Mouse (Mus musculus) liver, postnatal 0 days (tissue): ENCODE results near the gene Plcl2. TPM values are rescaled to one million over a fixed set of nuclear protein-coding genes. Genes with fewer than 3 reads are reported as not detected.
"Not testable (repeated sequence)": the region's sequence is repeated elsewhere in the genome, so short reads cannot be mapped to it uniquely, and the experiment has no call there.

Source experiments
- ATAC-seq: fragments of 200-750 bp; cut with Nextera tagmentation; 2 replicates; pipeline ENCODE4 v1.8.0; 2017; ENCODE audit warnings: mild to moderate bottlenecking, moderate library complexity
- DNase-seq: peaks from one replicate; pipeline ENCODE4 v3.0.0-alpha.2; 2016
- H3K27ac ChIP-seq: fragments of 300-500 bp; sonication (generic); 2 replicates; pipeline ENCODE4 v1.5.1; 2014; ENCODE audit warnings: antibody characterized with exemption, moderate library complexity, mild to moderate bottlenecking, low read depth
- H3K27me3 ChIP-seq: fragments of 300-500 bp; sonication (generic); 2 replicates; pipeline ENCODE4 v1.6.1; 2014; ENCODE audit warnings: low read length, control low read depth, mixed read lengths; ENCODE audit not compliant: insufficient read depth
- H3K36me3 ChIP-seq: fragments of 300-500 bp; sonication (generic); replicated peaks from 2 replicates; pipeline ENCODE4 v1.6.1; 2014; ENCODE audit warnings: mild to moderate bottlenecking, control low read depth, low read length, moderate library complexity, mixed read lengths; ENCODE audit not compliant: insufficient read depth
- H3K4me1 ChIP-seq: fragments of 300-500 bp; sonication (generic); 2 replicates; pipeline ENCODE4 v1.6.1; 2014; ENCODE audit warnings: antibody characterized with exemption, mild to moderate bottlenecking, control low read depth; ENCODE audit not compliant: insufficient read depth
- H3K4me2 ChIP-seq: fragments of 300-500 bp; sonication (generic); 2 replicates; pipeline ENCODE4 v1.6.1; 2014; ENCODE audit warnings: low read depth, mild to moderate bottlenecking, low read length, moderate library complexity, mixed read lengths
- H3K4me3 ChIP-seq: fragments of 300-500 bp; sonication (generic); 2 replicates; pipeline ENCODE4 v1.5.1; 2014; ENCODE audit warnings: low read depth, low read length
- H3K9ac ChIP-seq: fragments of 300-500 bp; sonication (generic); replicated peaks from 2 replicates; pipeline ENCODE4 v1.6.1; 2014; ENCODE audit warnings: mild to moderate bottlenecking, moderate library complexity
- H3K9me3 ChIP-seq: fragments of 300-500 bp; sonication (generic); 2 replicates; pipeline ENCODE4 v1.6.1; 2016; ENCODE audit warnings: mild to moderate bottlenecking, control low read depth, low read length, mixed read lengths
- CTCF ChIP-seq: sonication (generic); IDR thresholded peaks from 2 replicates; pipeline ENCODE4 v1.5.1; 2016; ENCODE audit warnings: antibody characterized with exemption, low read depth
- EP300 ChIP-seq: IDR thresholded peaks from 2 replicates; pipeline ENCODE4 v1.6.1; 2016; ENCODE audit warnings: antibody characterized with exemption, low read depth, mild to moderate bottlenecking
- WGBS: fragments of 180-500 bp; shearing (Covaris S2); extraction: QIAGEN DNeasy Blood & Tissue Kit; methylation state at CpG from one replicate; pipeline ENCODE4 v1.1.7; 2014; ENCODE audit not compliant: insufficient replicate concordance; 5-methylcytosine and 5-hydroxymethylcytosine counted together
- polyA plus RNA-seq: library from polyadenylated mRNA; unstranded; fragments of >200 nt; fragmentation: Nextera tagmentation; extraction: Ambion mirVana; gene quantifications from 2 replicates; pipeline ENCODE4 v1.2.1, GENCODE M21; 2015

Gene Plcl2
- polyA plus RNA-seq, 1 experiment from 2014 or later, result 1.9 TPM

GRCm38 (mm10) chr17:50558239-50558625 is 49.0 kb downstream of the Plcl2 start:
- 81% methylated on average over 4 of the region's 4 CpGs for WGBS

GRCm38 (mm10) chr17:50565376-50566123 is 56.3 kb downstream of the Plcl2 start:
- no peak for TF ChIP-seq EP300
- no peak overlapping the region for H3K4me2 ChIP-seq
- H3K36me3 ChIP-seq, result no peaks in the 10 kb centered on the region
- ATAC-seq, result no peak
- DNase-seq, result no peak
- H3K4me3 ChIP-seq, result no peak overlapping the region
- no peaks in the 10 kb centered on the region for H3K27me3 ChIP-seq
- no peak overlapping the region for H3K9ac ChIP-seq
- no peaks in the 10 kb centered on the region for H3K9me3 ChIP-seq
- H3K27ac ChIP-seq, result no peak overlapping the region
- H3K4me1 ChIP-seq, result no peaks in the 10 kb centered on the region
- WGBS, result 49% methylated on average over 8 of the region's 8 CpGs

More at GRCm38 (mm10) chr17:50558239-50558625, 49.0 kb downstream of the Plcl2 start:
- Histone ChIP-seq H3K27me3 (no peaks in the 10 kb centered on the region), H3K36me3 (no peaks in the 10 kb centered on the region), H3K4me2 (no peak overlapping the region), H3K27ac (no peak overlapping the region), H3K4me1 (no peaks in the 10 kb centered on the region), H3K4me3 (no peak overlapping the region), H3K9ac (no peak overlapping the region), H3K9me3 (no peaks in the 10 kb centered on the region)
- no peak for TF ChIP-seq CTCF
- no peak for TF ChIP-seq EP300
- no peak for DNase-seq
- ATAC-seq, result no peak

GRCm38 (mm10) chr17:50568846-50569245 is 59.6 kb downstream of the Plcl2 start:
- DNase-seq, result no peak
- no peak overlapping the region for H3K4me2 ChIP-seq
- H3K36me3 ChIP-seq, result no peaks in the 10 kb centered on the region
- no peaks in the 10 kb centered on the region for H3K9me3 ChIP-seq
- no peaks in the 10 kb centered on the region for H3K4me1 ChIP-seq
- no peak overlapping the region for H3K9ac ChIP-seq
- 48% methylated on average over 2 of the region's 2 CpGs for WGBS
- no peaks in the 10 kb centered on the region for H3K27me3 ChIP-seq
- no peak overlapping the region for H3K4me3 ChIP-seq
- no peak overlapping the region for H3K27ac ChIP-seq
- TF ChIP-seq CTCF (no peak), EP300 (no peak)
- ATAC-seq, result no peak

- not testable (repeated sequence) for H3K9me3 ChIP-seq, H3K4me2 ChIP-seq, H3K27me3 ChIP-seq, H3K36me3 ChIP-seq, H3K4me1 ChIP-seq, ATAC-seq, H3K9ac ChIP-seq, H3K27ac ChIP-seq, DNase-seq, H3K4me3 ChIP-seq
- 91% methylated on average over 5 of the region's 5 CpGs for WGBS
Measured at GRCm38 (mm10) chr17:50570228-50570627, 61.0 kb downstream of the Plcl2 start.

- H3K36me3 ChIP-seq, result no peaks in the 10 kb centered on the region
- ATAC-seq, result no peak
Measured at GRCm38 (mm10) chr17:50570681-50571398, 61.6 kb downstream of the Plcl2 start.

GRCm38 (mm10) chr17:50574161-50574560 is 65.0 kb downstream of the Plcl2 start:
- H3K4me2 ChIP-seq, result no peak overlapping the region
- H3K9me3 ChIP-seq, result no peaks in the 10 kb centered on the region
- H3K4me1 ChIP-seq, result peaks cover 4% of the 10 kb centered on the region; the same call in 1 of the 2 replicates
- no peak for ATAC-seq
- H3K9ac ChIP-seq, result no peak overlapping the region
- TF ChIP-seq EP300, result no peak
- TF ChIP-seq CTCF, result no peak
- H3K36me3 ChIP-seq, result no peaks in the 10 kb centered on the region
- no peak for DNase-seq
- 87% methylated on average over 12 of the region's 12 CpGs for WGBS
- H3K4me3 ChIP-seq, result no peak overlapping the region
- H3K27me3 ChIP-seq, result no peaks in the 10 kb centered on the region
- H3K27ac ChIP-seq, result no peak overlapping the region

More at GRCm38 (mm10) chr17:50570681-50571398, 61.6 kb downstream of the Plcl2 start:
- Histone ChIP-seq H3K4me3 (no peak overlapping the region), H3K4me2 (no peak overlapping the region), H3K9ac (no peak overlapping the region), H3K9me3 (no peaks in the 10 kb centered on the region), H3K27ac (no peak overlapping the region), H3K4me1 (peaks cover 2% of the 10 kb centered on the region; the same call in 1 of the 2 replicates), H3K27me3 (no peaks in the 10 kb centered on the region)
- WGBS, result 65% methylated on average over 5 of the region's 5 CpGs
- DNase-seq, result no peak
- TF ChIP-seq CTCF, result no peak
- no peak for TF ChIP-seq EP300
